Mouse (Mus musculus) telencephalon, adult 2 months (tissue): ENCODE results near the gene Olfr316.

Experiments
- DNase-seq: peaks from one replicate; pipeline ENCODE4 v3.0.0-alpha.2; 2011; ENCODE audit warnings: low read depth, low spot score

Gene Olfr316

DNA sequence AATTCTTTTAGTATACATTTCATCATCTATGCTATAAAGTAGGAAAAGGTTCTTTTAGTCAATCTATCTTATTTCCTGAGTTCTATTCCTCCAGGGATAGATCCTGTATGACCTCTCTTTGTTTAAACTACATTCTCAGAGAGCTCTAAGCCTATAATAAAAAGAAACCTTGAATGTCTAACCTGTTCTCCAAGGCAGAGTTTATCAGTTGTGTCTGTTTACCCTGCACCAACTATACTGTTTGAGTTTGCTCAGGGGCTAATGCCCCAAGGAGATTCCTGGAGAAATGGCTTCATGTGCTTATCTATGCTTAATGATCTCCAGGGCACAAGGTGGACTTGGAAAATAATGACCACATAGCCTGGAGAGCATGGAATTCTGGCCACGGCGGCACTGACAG, 51.9 kb downstream of the Olfr316 start:
- DNase-seq, result no peak
